Mouse (Mus musculus) Muller cell, postnatal 12 days (primary cell): ENCODE measurements at regions not wholly inside any gene's neighbourhood (a gene's known extent, or its start where the extent isn't known, plus 50 kb on each side); places are given as distances from the start of the nearest gene placed in this dataset.
"Not testable (repeated sequence)": the region's sequence is repeated elsewhere in the genome, so short reads cannot be mapped to it uniquely, and the experiment has no call there.

Experiments
- DNase-seq: peaks from one replicate; pipeline ENCODE4 v3.0.0-alpha.2; 2015; ENCODE audit errors: inconsistent ontology term

DNA sequence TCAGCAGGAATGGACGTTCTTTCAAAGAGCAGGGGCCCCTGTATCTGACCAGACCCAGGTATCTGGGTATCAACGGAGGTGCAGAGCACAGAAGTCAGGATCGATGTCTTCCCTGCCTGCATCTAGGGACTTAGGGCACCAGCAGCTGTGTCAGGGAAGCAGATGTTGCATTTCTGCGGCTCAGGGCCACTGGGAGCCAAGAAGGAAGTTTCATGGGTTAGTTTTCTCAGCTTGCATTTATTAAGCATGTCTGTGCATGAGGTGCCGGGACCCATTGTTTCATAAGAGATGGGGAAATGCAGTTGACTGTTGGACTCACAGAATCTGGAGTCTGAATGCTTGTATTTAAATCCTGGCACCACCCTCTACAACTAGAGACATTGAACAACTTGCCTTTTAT lies 71.3 kb upstream of the Spon1 start:
- DNase-seq, result no peak

DNA sequence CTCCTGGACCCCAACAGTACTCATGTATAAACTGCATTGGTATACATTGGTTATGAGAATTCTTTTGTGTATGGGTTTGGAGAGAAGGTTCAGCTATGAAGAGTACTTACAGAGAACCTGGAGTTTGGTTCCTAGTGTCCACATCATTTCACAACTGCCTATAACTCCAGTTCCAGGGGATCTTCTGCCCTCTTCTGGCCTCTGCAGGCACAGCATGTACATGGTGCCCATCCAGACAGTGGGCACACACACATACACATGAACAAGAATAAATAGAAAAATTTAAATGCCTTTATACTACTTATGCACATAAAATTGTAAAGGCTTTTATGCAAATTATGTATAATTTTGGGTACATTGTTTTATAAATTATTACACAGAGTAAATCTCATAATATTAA lies 59.9 kb upstream of the Spon1 start:
- no peak for DNase-seq

DNA sequence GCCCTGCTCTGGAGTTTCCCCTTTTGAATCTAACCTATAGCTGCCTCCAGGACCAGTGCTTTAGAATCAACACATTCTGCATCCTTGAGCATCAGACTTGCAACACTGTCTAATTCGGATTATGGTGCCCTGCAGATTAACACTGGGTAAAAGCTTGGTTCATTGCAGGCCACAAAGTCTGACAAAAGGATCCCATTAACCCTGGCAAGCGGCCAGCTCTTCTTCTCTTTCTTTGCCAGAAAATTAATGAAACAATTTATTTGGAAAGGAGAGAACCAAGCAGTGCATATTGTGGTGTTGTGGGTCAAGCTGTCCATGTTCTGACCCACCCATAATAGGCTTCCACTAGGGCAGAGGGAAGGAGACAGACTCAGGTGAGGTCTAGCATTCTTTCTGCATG lies 58.2 kb upstream of the Spon1 start:
- DNase-seq, result peak; percentile 82

DNA sequence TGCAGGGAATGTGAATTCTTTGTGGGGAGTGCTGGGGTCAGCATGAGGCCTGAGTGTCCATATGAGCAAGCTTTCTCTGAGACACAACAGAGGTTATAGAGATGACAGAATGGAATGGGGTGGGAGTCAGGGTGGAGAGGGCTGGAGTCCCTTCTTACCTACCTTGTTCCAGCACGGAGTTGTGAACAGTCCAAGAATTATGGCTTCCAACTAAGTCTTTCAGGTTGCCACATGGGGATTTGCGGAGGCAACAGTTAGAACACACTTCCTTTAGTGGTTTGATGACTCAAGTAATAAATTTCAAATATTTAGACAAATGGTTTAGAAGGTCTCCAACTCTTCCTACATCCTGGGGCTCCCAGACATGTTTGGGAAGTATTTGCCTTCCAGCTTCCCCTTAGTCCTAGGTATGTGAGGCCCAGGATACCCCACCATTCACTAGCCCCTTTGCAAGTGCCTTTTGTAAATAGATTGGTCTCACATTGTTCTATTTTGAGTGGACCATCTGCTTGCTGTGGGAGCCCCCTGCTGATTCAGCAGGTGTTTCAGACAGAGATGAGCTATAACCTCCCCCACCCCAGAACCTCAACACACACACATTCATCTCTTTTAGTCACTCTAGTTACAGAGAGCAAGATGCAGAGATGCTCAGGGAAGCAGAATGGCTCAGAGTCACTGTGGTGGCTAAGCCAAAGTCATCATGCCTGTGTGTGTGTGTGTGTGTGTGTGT lies 55.1 kb upstream of the Spon1 start:
- DNase-seq, result no peak

DNA sequence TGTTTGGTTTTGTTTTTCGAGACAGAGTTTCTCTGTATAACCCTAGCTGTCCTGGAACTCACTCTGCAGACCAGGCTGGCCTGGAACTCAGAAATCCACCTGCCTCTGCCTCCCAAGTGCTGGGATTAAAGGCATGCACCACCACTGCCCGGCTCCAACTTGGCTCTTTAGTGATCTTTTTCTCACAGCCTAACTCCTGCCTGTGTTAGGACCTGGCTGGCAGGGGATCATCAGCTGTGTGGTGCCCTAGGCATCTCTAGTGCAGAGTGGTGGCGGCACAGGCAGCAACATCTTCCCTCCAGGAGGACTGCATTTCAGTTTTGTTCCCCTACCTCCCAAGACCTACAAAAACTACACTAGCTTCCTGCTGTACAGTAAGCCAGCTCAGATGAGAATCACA lies 54.4 kb upstream of the Spon1 start:
- not testable (repeated sequence) for DNase-seq
